Mouse (Mus musculus) midbrain, embryonic 14.5 days (tissue): ENCODE measurements around the gene Mtnr1a. TPM values are rescaled to one million over a fixed set of nuclear protein-coding genes. Genes with fewer than 3 reads are reported as not detected.
"Not testable (repeated sequence)": the region's sequence is repeated elsewhere in the genome, so short reads cannot be mapped to it uniquely, and the experiment has no call there.

Experiments
- ATAC-seq: fragments of 200-750 bp; cut with Nextera tagmentation; 2 replicates; pipeline ENCODE4 v1.8.0; 2017; ENCODE audit warnings: moderate number of reproducible peaks, moderate library complexity; ENCODE audit not compliant: low FRiP score, low TSS enrichment
- DNase-seq: peaks from one replicate; pipeline ENCODE4 v3.0.0-alpha.2; 2015
- H3K27ac ChIP-seq: fragments of 300-500 bp; sonication (generic); replicated peaks from 2 replicates; pipeline ENCODE4 v1.5.1; 2014; ENCODE audit warnings: mild to moderate bottlenecking, low read depth, low read length, moderate library complexity
- H3K27me3 ChIP-seq: fragments of 300-500 bp; sonication (generic); 2 replicates; pipeline ENCODE4 v1.6.1; 2014; ENCODE audit warnings: low read length, control low read depth, mixed read lengths; ENCODE audit not compliant: control insufficient read depth, insufficient read depth
- H3K36me3 ChIP-seq: fragments of 300-500 bp; sonication (generic); 2 replicates; pipeline ENCODE4 v1.6.1; 2014; ENCODE audit warnings: low read length, control low read depth; ENCODE audit not compliant: control insufficient read depth, insufficient read depth
- H3K4me1 ChIP-seq: fragments of 300-500 bp; sonication (generic); 2 replicates; pipeline ENCODE4 v1.6.1; 2014; ENCODE audit warnings: mild to moderate bottlenecking, antibody characterized with exemption, low read length, control low read depth; ENCODE audit not compliant: control insufficient read depth, insufficient read depth
- H3K4me2 ChIP-seq: fragments of 300-500 bp; sonication (generic); 2 replicates; pipeline ENCODE4 v1.6.1; 2014; ENCODE audit warnings: mild to moderate bottlenecking, low read length, moderate library complexity
- H3K4me3 ChIP-seq: fragments of 300-500 bp; sonication (generic); replicated peaks from 2 replicates; pipeline ENCODE4 v1.5.1; 2014; ENCODE audit warnings: low read depth, low read length
- H3K9ac ChIP-seq: fragments of 300-500 bp; sonication (generic); replicated peaks from 2 replicates; pipeline ENCODE4 v1.6.1; 2014; ENCODE audit warnings: mild to moderate bottlenecking, low read length, moderate library complexity
- H3K9me3 ChIP-seq: fragments of 300-500 bp; sonication (generic); 2 replicates; pipeline ENCODE4 v1.6.1; 2016; ENCODE audit warnings: low read length, control low read depth, mixed read lengths; ENCODE audit not compliant: control insufficient read depth
- WGBS: fragments of 180-500 bp; shearing (Covaris S2); extraction: QIAGEN DNeasy Blood & Tissue Kit; methylation state at CpG from one replicate; pipeline ENCODE4 v1.1.7; 2014; 5-methylcytosine and 5-hydroxymethylcytosine counted together
- polyA plus RNA-seq: library from polyadenylated mRNA; unstranded; fragments of >200 nt; fragmentation: Nextera tagmentation; extraction: Ambion mirVana; gene quantifications from 2 replicates; pipeline ENCODE4 v1.2.1, GENCODE M21; 2014

The Mtnr1a gene
- polyA plus RNA-seq, 1 experiment from 2014 or later = 0.17 TPM

DNA sequence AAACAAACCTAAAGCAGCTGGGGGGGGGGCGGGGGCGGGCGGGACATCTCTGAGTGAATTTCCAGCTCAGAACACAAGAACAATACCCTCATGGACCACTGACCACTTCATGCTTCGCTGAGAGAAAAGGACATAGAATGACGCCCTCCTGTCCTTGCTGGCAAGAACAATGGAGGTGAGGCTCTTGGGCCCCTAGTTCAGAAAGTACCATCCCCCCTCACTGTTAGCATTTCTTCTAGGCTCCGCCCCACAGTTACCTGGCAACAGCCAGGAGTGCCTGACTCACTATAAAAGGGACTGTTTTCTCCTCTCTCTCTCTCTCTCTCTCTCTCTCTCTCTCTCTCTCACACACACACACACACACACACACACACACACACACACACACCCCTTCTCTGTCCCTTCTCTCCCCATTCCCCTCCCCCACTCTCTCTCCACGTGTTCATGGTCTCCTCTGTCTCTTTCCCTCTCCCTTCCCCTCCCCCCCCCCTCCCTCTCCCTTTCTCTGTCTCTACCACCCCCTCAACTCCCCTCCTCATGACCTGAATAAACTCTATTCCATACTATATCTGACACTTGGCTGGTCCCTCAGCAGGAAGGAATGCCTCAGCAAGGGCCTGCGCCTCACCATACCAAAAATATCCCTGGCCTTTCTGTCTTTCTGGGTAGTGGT is 4.6 kb upstream of the Mtnr1a start:
- Histone ChIP-seq H3K36me3 (no peaks in the 10 kb centered on the region), H3K27me3 (no peaks in the 10 kb centered on the region), H3K4me3 (no peak overlapping the region), H3K9me3 (no peaks in the 10 kb centered on the region), H3K9ac (no peak overlapping the region), H3K4me1 (no peaks in the 10 kb centered on the region), H3K27ac (no peak overlapping the region), H3K4me2 (no peak overlapping the region)
- DNase-seq = peak; percentile 20
- WGBS = 16% methylated on average over 8 of the region's 8 CpGs
- ATAC-seq = no peak; the same call in 1 of the 2 replicates

DNA sequence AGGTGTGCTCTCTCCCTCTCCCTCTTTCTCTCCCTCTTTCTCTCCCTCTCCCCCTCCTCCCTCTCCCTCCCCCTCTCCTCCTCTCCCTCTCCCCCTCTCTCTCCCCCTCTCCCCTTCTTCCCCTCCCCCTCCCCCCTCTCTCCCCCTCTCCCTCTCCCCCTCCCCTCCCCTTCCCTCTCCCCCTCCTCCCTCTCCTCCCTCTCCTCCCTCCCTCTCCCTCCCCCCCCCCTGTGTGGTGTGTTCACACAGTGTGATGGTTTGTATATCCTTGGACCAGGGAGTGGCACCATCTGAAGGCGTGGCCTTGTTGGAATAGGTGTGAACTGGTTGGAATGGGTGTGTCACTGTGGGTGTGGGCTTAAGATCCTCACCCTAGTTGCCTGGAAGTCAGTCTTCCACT is 3.5 kb upstream of the Mtnr1a start:
- H3K4me1 ChIP-seq, DNase-seq, H3K4me3 ChIP-seq, H3K27ac ChIP-seq, H3K9me3 ChIP-seq, H3K27me3 ChIP-seq, ATAC-seq, H3K4me2 ChIP-seq, H3K36me3 ChIP-seq, H3K9ac ChIP-seq: not testable (repeated sequence)
- WGBS = 100% methylated on average over 1 of the region's 1 CpGs

DNA sequence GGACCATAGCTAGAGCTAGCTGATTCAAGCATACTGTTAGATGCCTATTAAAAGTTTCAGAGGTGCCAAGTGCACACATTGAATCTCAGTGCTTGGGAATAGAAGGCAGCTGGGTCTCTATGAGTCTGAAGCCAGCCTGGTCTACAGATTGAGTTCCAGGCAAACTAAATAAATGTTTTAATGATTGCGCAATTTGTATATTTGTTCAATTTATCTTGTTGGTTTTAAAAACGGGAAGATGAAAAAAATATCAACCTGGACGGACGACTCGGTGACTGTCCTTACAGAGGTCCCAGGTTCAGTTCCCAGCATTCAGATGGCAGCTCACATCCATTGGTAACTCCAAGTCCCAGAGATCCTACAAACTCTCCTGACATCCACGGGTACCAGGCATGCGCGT is 2.0 kb downstream of the Mtnr1a start:
- 93% methylated on average over 8 of the region's 8 CpGs for WGBS

DNA sequence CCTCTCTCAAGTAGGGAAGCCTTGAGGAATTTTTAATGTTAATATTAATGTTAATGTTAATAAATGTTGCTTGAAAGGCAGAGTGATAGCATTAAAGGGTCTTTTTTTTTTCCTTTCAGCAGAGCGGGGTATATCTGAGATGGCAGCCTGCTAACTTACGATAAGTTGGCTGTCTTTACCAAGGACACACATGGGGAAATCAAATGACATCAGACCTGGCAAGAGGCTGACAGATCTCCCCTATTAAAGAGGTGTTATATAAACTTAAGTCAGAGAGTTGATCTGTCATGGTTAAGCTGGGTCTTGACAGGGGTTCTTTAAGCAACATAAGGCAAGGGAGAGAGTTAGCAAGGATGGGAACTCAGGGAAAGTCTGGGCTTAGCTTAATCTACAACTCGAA is 11.9 kb downstream of the Mtnr1a start:
- Histone ChIP-seq H3K27ac (no peak overlapping the region), H3K4me2 (no peak overlapping the region), H3K27me3 (no peaks in the 10 kb centered on the region), H3K9ac (no peak overlapping the region), H3K4me1 (no peaks in the 10 kb centered on the region), H3K9me3 (no peaks in the 10 kb centered on the region), H3K36me3 (no peaks in the 10 kb centered on the region), H3K4me3 (no peak overlapping the region)
- DNase-seq (no peak), ATAC-seq (no peak)
- WGBS = 94% methylated on average over 3 of the region's 3 CpGs

More for the DNA sequence above, 2.0 kb downstream of the Mtnr1a start:
- no peak overlapping the region for H3K9ac ChIP-seq
- no peaks in the 10 kb centered on the region for H3K36me3 ChIP-seq
- H3K4me2 ChIP-seq = no peak overlapping the region
- H3K27ac ChIP-seq = no peak overlapping the region
- H3K27me3 ChIP-seq = no peaks in the 10 kb centered on the region
- no peaks in the 10 kb centered on the region for H3K4me1 ChIP-seq
- no peak overlapping the region for H3K4me3 ChIP-seq
- H3K9me3 ChIP-seq = no peaks in the 10 kb centered on the region
- ATAC-seq = no peak
- no peak for DNase-seq

DNA sequence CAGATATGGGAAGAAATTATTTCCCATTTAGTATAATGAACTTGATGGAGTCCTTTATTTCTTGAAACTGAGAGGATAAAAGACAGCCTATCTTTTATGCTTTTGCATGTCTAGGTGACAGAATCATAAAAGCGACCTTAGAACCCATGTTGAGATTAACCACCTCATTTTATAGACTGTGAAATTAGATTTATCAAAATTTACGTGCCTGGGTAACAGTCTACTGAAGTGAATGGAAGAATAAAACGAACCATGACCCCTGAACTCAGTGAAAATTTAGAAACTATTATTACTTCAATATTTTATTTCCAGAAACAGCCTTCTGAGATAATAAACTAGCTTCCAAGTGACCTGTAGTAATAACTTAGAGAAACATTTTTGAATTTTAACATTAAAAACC is 24.7 kb downstream of the Mtnr1a start:
- H3K4me3 ChIP-seq = no peak overlapping the region
- no peak overlapping the region for H3K27ac ChIP-seq
- WGBS = 70% methylated on average over 3 of the region's 3 CpGs
- no peak for DNase-seq
- H3K4me1 ChIP-seq = no peaks in the 10 kb centered on the region
- H3K9ac ChIP-seq = no peak overlapping the region
- ATAC-seq = no peak
- H3K4me2 ChIP-seq = no peak overlapping the region
- no peaks in the 10 kb centered on the region for H3K27me3 ChIP-seq
- H3K9me3 ChIP-seq = no peaks in the 10 kb centered on the region
- no peaks in the 10 kb centered on the region for H3K36me3 ChIP-seq

DNA sequence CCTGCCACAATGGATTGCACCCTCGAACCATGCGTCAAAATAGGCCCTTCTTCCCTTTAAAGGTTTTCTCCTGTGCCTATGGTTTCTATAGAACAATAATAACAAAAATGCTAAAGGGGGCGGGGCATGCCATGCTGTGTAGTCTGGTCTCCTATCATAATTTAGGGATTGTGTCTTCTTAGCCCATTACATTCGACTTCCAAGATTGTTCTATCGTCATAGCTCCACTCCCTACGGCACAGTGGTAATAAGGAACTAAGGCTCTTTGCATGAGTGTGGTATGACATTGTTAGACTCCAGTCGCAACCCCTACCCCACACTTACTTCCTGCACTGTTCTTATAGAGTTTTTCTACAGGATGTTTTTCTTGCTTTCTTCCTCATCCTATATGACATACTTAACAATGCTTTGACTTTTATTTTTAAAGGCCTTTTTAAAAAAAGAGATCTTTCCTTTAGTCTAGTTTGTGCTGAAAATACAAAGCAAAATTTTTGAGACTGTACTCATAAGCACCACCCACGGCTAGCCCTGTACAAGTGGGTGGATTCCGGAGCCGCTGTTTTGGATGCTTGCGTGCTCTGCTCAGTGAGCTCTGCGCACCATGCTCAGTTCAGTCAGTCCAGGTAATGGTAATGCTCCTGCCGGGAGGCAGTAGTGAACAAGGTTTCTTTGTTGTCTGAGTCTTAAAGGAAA is 40.6 kb downstream of the Mtnr1a start:
- H3K9me3 ChIP-seq = no peaks in the 10 kb centered on the region
- 30% methylated on average over 13 of the region's 13 CpGs for WGBS
- no peaks in the 10 kb centered on the region for H3K36me3 ChIP-seq
- DNase-seq = peak; percentile 65
- H3K9ac ChIP-seq = peak overlapping the region; percentile 6; the same call in 1 of the 2 replicates
- H3K4me2 ChIP-seq = peak overlapping the region; percentile 50
- H3K27me3 ChIP-seq = no peaks in the 10 kb centered on the region
- H3K4me1 ChIP-seq = peaks cover 5% of the 10 kb centered on the region; the same call in 1 of the 2 replicates
- H3K4me3 ChIP-seq = peak overlapping the region; percentile 15
- no peak overlapping the region for H3K27ac ChIP-seq
- ATAC-seq = peak; percentile 64; the same call in 1 of the 2 replicates

DNA sequence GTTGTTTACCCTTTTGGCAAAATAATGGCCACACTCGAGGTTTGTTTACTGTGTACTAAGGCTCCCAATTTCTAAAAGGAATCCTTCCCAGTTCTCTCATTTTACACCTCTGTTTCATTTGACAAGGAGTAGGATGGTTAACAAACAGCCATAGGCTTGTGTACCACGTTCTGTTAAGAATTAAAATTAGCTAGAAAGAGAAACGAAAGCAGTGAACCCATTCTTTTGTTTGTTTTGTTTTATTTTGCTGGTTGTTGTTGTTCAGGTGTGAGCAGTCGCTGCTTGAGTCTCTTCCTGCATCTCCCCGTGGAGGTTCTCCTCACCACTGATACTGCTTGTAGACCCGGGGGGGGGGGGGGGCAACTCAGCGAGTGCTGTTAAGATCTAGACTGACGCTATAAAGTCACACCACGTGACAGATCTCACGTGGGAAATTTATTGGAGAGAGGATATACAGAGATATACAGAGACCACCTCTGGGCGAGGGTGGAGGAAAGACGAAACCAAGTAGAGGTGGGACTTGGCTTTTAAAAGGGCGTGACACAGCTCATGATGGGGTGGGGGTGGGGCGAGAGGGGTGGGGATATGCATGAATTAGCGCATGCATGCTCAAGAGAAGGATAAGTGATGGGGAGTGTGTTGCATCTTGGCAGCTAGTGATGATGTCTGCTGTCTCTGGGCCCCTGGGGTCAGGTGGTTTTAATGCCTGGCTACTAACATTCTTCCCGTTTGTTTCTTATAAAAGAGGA is 41.3 kb downstream of the Mtnr1a start:
- 20% methylated on average over 16 of the region's 16 CpGs for WGBS
- Histone ChIP-seq H3K36me3 (no peaks in the 10 kb centered on the region), H3K9me3 (no peaks in the 10 kb centered on the region), H3K27ac (no peak overlapping the region), H3K27me3 (no peaks in the 10 kb centered on the region), H3K4me2 (peak overlapping the region; percentile 50), H3K9ac (peak overlapping the region; percentile 6; the same call in 1 of the 2 replicates), H3K4me1 (peaks cover 5% of the 10 kb centered on the region; the same call in 1 of the 2 replicates), H3K4me3 (peak overlapping the region; percentile 15)
- DNase-seq (peak; percentile 42), ATAC-seq (peak; percentile 71)

DNA sequence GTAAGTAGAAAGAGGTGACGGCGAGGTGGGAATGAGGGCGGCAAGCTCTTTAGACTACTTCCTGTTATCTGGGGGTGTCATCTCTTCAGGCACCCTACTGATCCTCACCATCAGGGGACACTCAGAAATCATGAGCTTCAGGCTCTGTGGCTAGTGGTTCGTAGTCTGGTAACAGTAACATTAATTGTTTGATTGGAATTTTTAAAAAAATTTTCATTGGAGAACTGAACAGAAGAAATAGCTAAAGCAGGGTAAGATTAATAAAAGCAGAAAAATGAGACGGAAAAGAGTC is 41.8 kb downstream of the Mtnr1a start:
- no peak overlapping the region for H3K9ac ChIP-seq
- no peaks in the 10 kb centered on the region for H3K9me3 ChIP-seq
- H3K27ac ChIP-seq = no peak overlapping the region
- no peaks in the 10 kb centered on the region for H3K27me3 ChIP-seq
- peak overlapping the region; percentile 15; the same call in 1 of the 2 replicates for H3K4me3 ChIP-seq
- peak overlapping the region; percentile 50 for H3K4me2 ChIP-seq
- 61% methylated on average over 5 of the region's 5 CpGs for WGBS
- H3K4me1 ChIP-seq = peaks cover 5% of the 10 kb centered on the region; the same call in 1 of the 2 replicates
- ATAC-seq (no peak), DNase-seq (no peak)
- H3K36me3 ChIP-seq = no peaks in the 10 kb centered on the region
